Mouse (Mus musculus) MEL (cell line): ENCODE results near the gene Bphl.

Experiments used
- CTCF ChIP-seq, 3 experiments: IDR thresholded peaks in 2 of 3; conservative IDR thresholded peaks in 1 of 3; 2 replicates each; pipeline ENCODE4 v1.5.1; 2011 to 2012; ENCODE audit warnings: low read length in 3 of 3, low read depth in 2 of 3, mild to moderate bottlenecking in 2 of 3, improper control_type of control experiment in 1 of 3, inconsistent platforms in 1 of 3, mixed read lengths in 1 of 3, moderate library complexity in 1 of 3; ENCODE audit not compliant: control insufficient read depth in 1 of 3, insufficient read depth in 1 of 3, poor library complexity in 1 of 3, severe bottlenecking in 1 of 3
- E2F4 ChIP-seq: IDR thresholded peaks from 2 replicates; pipeline ENCODE4 v1.6.1; 2011; ENCODE audit warnings: low read depth, low read length, improper control_type of control experiment, borderline replicate concordance
- ELF1 ChIP-seq: IDR thresholded peaks from 2 replicates; pipeline ENCODE4 v1.6.1; 2014; ENCODE audit warnings: low read depth, mild to moderate bottlenecking, inconsistent platforms, low read length, improper control_type of control experiment, moderate library complexity
- EP300 ChIP-seq, 2 experiments: IDR thresholded peaks; 2 replicates each; pipeline ENCODE4 v1.6.1; 2011; ENCODE audit warnings: improper control_type of control experiment in 2 of 2, low read length in 2 of 2, low read depth in 1 of 2, mild to moderate bottlenecking in 1 of 2
- ETS1 ChIP-seq: IDR thresholded peaks from 2 replicates; pipeline ENCODE4 v1.6.1; 2012; ENCODE audit warnings: low read depth, mild to moderate bottlenecking, inconsistent platforms, low read length, improper control_type of control experiment, moderate library complexity
- MAX ChIP-seq: IDR thresholded peaks from 2 replicates; pipeline ENCODE4 v1.6.1; 2011; ENCODE audit warnings: low read length, improper control_type of control experiment
- MXI1 ChIP-seq: IDR thresholded peaks from 2 replicates; pipeline ENCODE4 v1.6.1; 2011; ENCODE audit warnings: mild to moderate bottlenecking, low read depth, low read length, improper control_type of control experiment
- POLR2A ChIP-seq, 2 experiments: IDR thresholded peaks; 2 replicates each; pipeline ENCODE4 v1.6.1; 2011 to 2012; ENCODE audit warnings: low read length in 2 of 2, mild to moderate bottlenecking in 2 of 2, control low read depth in 1 of 2, improper control_type of control experiment in 1 of 2, low read depth in 1 of 2, moderate library complexity in 1 of 2; ENCODE audit not compliant: control insufficient read depth in 1 of 2, insufficient read depth in 1 of 2, poor library complexity in 1 of 2
- SIN3A ChIP-seq: IDR thresholded peaks from 2 replicates; pipeline ENCODE4 v1.6.1; 2012; ENCODE audit warnings: low read length, improper control_type of control experiment, inconsistent platforms
- TAL1 ChIP-seq: IDR thresholded peaks from 2 replicates; pipeline ENCODE4 v1.6.1; 2012; ENCODE audit warnings: mild to moderate bottlenecking, inconsistent platforms, low read length, moderate library complexity, mixed read lengths
- USF1 ChIP-seq: IDR thresholded peaks from 2 replicates; pipeline ENCODE4 v1.6.1; 2014; ENCODE audit warnings: low read depth, mild to moderate bottlenecking, inconsistent platforms, low read length, improper control_type of control experiment, moderate library complexity
- ZNF384 ChIP-seq: IDR thresholded peaks from 2 replicates; pipeline ENCODE4 v1.6.1; 2012; ENCODE audit warnings: low read depth, mild to moderate bottlenecking, inconsistent platforms, low read length, improper control_type of control experiment

GRCm38 (mm10) chr13:34106999-34107398 lies 69.6 kb downstream of the Bphl start:
- no peak for TF ChIP-seq CTCF (IDR thresholded peaks at IDR 0.05 in 2 of 3, conservative IDR thresholded peaks at IDR 0.05 in 1 of 3; ENCODE audit: control insufficient read depth in 1 of 3, insufficient read depth in 1 of 3, low read depth in 2 of 3, low read length in 3 of 3, poor library complexity in 1 of 3, severe bottlenecking in 1 of 3)
- no peak for TF ChIP-seq ETS1
- no peak for TF ChIP-seq MXI1
- no peak for TF ChIP-seq MAX
- TF ChIP-seq SIN3A: no peak
- TF ChIP-seq POLR2A (IDR thresholded peaks at IDR 0.05; ENCODE audit: control insufficient read depth in 1 of 2, insufficient read depth in 1 of 2, low read depth in 1 of 2, low read length in 2 of 2, poor library complexity in 1 of 2): no peak
- TF ChIP-seq TAL1: no peak
- TF ChIP-seq USF1: no peak
- TF ChIP-seq ZNF384: no peak
- TF ChIP-seq EP300 (IDR thresholded peaks at IDR 0.05; ENCODE audit: low read depth in 1 of 2, low read length in 2 of 2): no peak
- TF ChIP-seq E2F4: no peak
- peak; percentile 72 for TF ChIP-seq ELF1
